Mouse (Mus musculus): Measurements from ENCODE around the gene Prss50. TPM values are rescaled to one million over a fixed set of nuclear protein-coding genes. Genes with fewer than 3 reads are reported as not detected.

Prss50 gene
- total and polyA plus RNA-seq, 2 experiments from 2014 or later = not detected

DNA sequence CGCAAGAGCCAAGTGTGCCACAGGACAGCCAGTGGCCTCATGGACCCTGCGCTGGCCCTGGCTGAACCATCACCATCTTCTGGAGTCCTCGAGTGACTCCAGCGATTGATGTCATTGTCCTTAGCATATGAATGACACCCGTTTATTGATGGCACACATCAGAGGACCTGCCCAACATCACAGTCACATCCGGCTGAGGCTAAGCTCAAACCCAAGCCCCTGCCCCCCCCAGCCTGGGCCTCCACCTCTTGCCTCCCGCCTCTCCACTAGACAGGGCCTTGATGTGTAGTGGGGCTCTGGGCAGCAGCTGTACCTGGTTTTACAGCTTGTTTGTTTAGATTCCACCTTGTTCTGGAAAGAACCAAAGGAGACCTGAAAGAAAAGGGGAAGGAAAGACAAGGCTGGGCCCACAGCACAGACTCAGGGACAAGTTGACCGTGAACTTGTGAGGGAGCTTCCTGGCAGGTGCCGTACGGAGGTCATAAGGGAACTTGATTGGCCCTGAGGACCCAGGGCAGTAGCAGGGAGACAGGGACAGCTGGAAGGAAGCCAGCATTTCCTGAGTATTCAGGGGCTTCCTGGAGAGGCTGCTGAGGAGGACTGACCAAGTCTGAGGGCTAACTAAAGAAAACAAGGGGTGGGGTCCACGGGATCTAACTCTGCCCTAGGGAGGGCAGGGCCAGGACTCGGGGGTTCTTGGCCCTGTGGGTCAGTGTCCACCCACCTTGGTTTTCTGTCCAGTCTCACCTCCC is 33.5 kb downstream of the Prss50 start:
- DNase-seq (ENCODE audit: low spot score) (no peak), ATAC-seq (ENCODE audit: insufficient read depth, low read depth) (no peak)
- 67% methylated on average over 12 of the region's 12 CpGs for WGBS
- Histone ChIP-seq H3K4me2 (ENCODE audit: low read depth, low read length) (no peak overlapping the region), H3K9ac (replicated peaks; ENCODE audit: low read depth, low read length) (no peak overlapping the region), H3K9me3 (replicated peaks; ENCODE audit: control insufficient read depth, low read length) (no peaks in the 10 kb centered on the region), H3K4me3 (ENCODE audit: low read depth, low read length) (no peak overlapping the region), H3K27me3 (ENCODE audit: control insufficient read depth, insufficient read depth, low read length) (peaks cover 4% of the 10 kb centered on the region; the same call in 1 of the 2 replicates), H3K27ac (ENCODE audit: low read depth) (no peak overlapping the region), H3K4me1 (ENCODE audit: control insufficient read depth, insufficient read depth) (peaks cover 7% of the 10 kb centered on the region), H3K36me3 (replicated peaks; ENCODE audit: control insufficient read depth, insufficient read depth, low read length) (0 out of 2 replicates have a peak, but pooled peaks cover 15% of the 10 kb centered on the region)
- TF ChIP-seq CTCF (IDR thresholded peaks at IDR 0.05; ENCODE audit: low read depth) = no peak
- TF ChIP-seq EP300 (IDR thresholded peaks at IDR 0.05; ENCODE audit: low read depth) = no peak

DNA sequence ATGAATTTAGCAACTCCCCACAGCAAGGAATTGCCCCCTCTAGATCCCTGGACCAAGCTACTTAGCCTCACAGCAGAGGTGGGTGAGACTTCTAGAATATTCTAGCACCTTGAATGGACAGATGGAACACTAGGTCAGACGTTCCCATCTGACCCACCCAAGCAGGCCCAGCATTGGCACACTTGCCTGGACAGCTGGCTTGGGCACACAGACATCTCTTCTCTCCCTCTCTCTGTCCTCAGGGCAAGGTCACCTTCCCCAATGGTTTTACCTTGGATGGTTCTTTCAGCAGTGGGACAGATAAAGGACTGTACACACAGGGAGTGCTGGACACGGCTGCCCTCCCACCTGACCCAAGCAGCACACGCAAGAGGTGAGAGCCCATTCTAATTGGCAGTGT is 34.8 kb downstream of the Prss50 start:
- H3K27me3 ChIP-seq (ENCODE audit: control insufficient read depth, insufficient read depth, low read length) = peaks cover 4% of the 10 kb centered on the region; the same call in 1 of the 2 replicates
- H3K4me1 ChIP-seq (ENCODE audit: control insufficient read depth, insufficient read depth) = peaks cover 7% of the 10 kb centered on the region
- DNase-seq (ENCODE audit: low spot score) (no peak), ATAC-seq (ENCODE audit: insufficient read depth, low read depth) (no peak)
- no peak overlapping the region for H3K9ac ChIP-seq (replicated peaks; ENCODE audit: low read depth, low read length)
- H3K27ac ChIP-seq (ENCODE audit: low read depth) = no peak overlapping the region
- no peaks in the 10 kb centered on the region for H3K9me3 ChIP-seq (replicated peaks; ENCODE audit: control insufficient read depth, low read length)
- H3K4me2 ChIP-seq (ENCODE audit: low read depth, low read length) = no peak overlapping the region
- 65% methylated on average over 3 of the region's 3 CpGs for WGBS
- no peak for TF ChIP-seq EP300 (IDR thresholded peaks at IDR 0.05; ENCODE audit: low read depth)
- TF ChIP-seq CTCF (IDR thresholded peaks at IDR 0.05; ENCODE audit: low read depth) = no peak
- 0 out of 2 replicates have a peak, but pooled peaks cover 15% of the 10 kb centered on the region for H3K36me3 ChIP-seq (replicated peaks; ENCODE audit: control insufficient read depth, insufficient read depth, low read length)
- no peak overlapping the region for H3K4me3 ChIP-seq (ENCODE audit: low read depth, low read length)

DNA sequence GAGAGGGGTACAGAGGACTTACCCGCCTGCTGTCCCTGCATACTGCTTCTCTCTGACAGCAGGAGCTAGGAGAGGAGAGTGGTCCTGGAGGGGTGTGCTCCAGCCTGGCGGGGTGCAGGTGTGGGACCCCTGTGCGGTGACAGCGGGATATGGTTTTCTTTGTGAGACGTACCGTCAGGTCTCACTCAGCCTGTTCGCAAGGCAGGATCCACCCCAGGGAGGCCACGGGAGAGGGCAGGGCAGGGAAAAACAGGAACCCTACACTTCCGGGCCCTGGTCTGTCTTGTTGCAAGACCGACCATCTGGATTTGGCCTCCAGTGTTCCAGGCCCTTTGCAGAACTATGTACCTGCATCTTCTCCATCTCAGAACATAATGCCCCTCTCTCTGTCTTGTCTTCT is 35.7 kb downstream of the Prss50 start:
- Histone ChIP-seq H3K27ac (ENCODE audit: low read depth) (no peak overlapping the region), H3K4me1 (ENCODE audit: control insufficient read depth, insufficient read depth) (peaks cover 7% of the 10 kb centered on the region), H3K36me3 (replicated peaks; ENCODE audit: control insufficient read depth, insufficient read depth, low read length) (0 out of 2 replicates have a peak, but pooled peaks cover 15% of the 10 kb centered on the region), H3K9ac (replicated peaks; ENCODE audit: low read depth, low read length) (no peak overlapping the region), H3K4me2 (ENCODE audit: low read depth, low read length) (no peak overlapping the region), H3K4me3 (ENCODE audit: low read depth, low read length) (no peak overlapping the region), H3K9me3 (replicated peaks; ENCODE audit: control insufficient read depth, low read length) (no peaks in the 10 kb centered on the region), H3K27me3 (ENCODE audit: control insufficient read depth, insufficient read depth, low read length) (peaks cover 4% of the 10 kb centered on the region; the same call in 1 of the 2 replicates)
- TF ChIP-seq EP300 (IDR thresholded peaks at IDR 0.05; ENCODE audit: low read depth) = no peak
- no peak for TF ChIP-seq CTCF (IDR thresholded peaks at IDR 0.05; ENCODE audit: low read depth)
- DNase-seq (ENCODE audit: low spot score) = no peak
- 80% methylated on average over 10 of the region's 10 CpGs for WGBS
- ATAC-seq (ENCODE audit: insufficient read depth, low read depth) = no peak

DNA sequence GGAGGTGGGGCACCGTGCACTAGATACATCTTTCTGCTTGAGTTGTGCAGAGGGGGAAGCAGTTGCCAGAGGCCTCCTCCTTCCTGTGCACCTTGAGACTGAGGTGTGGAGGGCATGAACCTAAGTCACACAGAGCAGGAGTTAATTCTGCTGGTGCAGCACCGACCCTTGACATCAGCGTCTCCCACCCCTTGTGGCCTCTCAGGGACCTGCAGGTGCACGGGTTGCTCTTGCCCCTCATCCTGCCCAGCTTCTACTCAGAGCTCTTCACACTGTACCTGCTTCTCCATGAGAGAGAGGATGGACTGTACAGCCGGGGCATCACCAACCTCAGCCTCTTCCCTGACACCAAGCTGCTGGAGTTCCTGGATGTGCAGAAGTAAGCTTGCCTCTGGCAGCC is 37.7 kb downstream of the Prss50 start:
- peaks cover 4% of the 10 kb centered on the region; the same call in 1 of the 2 replicates for H3K27me3 ChIP-seq (ENCODE audit: control insufficient read depth, insufficient read depth, low read length)

DNA sequence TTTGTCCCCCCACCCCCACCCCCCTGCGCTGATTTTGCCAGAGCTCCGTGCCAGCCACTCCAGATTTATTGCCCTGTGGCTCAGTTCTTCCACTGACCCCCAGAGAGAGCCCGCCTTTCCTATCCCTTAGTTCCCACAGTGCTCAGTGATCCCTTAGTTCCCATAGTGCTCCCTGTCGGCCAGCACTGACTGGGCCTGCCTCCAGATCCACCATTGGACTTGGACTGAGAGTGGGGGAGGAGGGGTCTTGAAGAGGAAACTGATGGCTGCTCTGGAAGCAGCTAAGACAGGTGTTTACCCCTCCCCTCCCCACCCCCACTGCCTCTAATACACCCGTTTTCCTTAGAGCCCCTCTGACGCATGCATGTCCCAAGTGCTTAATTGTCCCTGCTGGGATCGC is 38.2 kb downstream of the Prss50 start:
- Histone ChIP-seq H3K36me3 (replicated peaks; ENCODE audit: control insufficient read depth, insufficient read depth, low read length) (0 out of 2 replicates have a peak, but pooled peaks cover 15% of the 10 kb centered on the region), H3K27me3 (ENCODE audit: control insufficient read depth, insufficient read depth, low read length) (peaks cover 4% of the 10 kb centered on the region; the same call in 1 of the 2 replicates), H3K4me1 (ENCODE audit: control insufficient read depth, insufficient read depth) (no peaks in the 10 kb centered on the region), H3K4me2 (ENCODE audit: low read depth, low read length) (no peak overlapping the region), H3K4me3 (ENCODE audit: low read depth, low read length) (no peak overlapping the region), H3K9me3 (replicated peaks; ENCODE audit: control insufficient read depth, low read length) (no peaks in the 10 kb centered on the region), H3K9ac (replicated peaks; ENCODE audit: low read depth, low read length) (no peak overlapping the region), H3K27ac (ENCODE audit: low read depth) (no peak overlapping the region)
- no peak for ATAC-seq (ENCODE audit: insufficient read depth, low read depth)
- TF ChIP-seq EP300 (IDR thresholded peaks at IDR 0.05; ENCODE audit: low read depth) = no peak
- TF ChIP-seq CTCF (IDR thresholded peaks at IDR 0.05; ENCODE audit: low read depth) = no peak
- 34% methylated on average over 7 of the region's 7 CpGs for WGBS
- no peak for DNase-seq (ENCODE audit: low spot score)

More for the DNA sequence above, 37.7 kb downstream of the Prss50 start:
- Histone ChIP-seq H3K4me2 (ENCODE audit: low read depth, low read length) (no peak overlapping the region), H3K4me1 (ENCODE audit: control insufficient read depth, insufficient read depth) (no peaks in the 10 kb centered on the region), H3K9ac (replicated peaks; ENCODE audit: low read depth, low read length) (no peak overlapping the region), H3K36me3 (replicated peaks; ENCODE audit: control insufficient read depth, insufficient read depth, low read length) (0 out of 2 replicates have a peak, but pooled peaks cover 15% of the 10 kb centered on the region), H3K4me3 (ENCODE audit: low read depth, low read length) (no peak overlapping the region), H3K27ac (ENCODE audit: low read depth) (no peak overlapping the region), H3K9me3 (replicated peaks; ENCODE audit: control insufficient read depth, low read length) (no peaks in the 10 kb centered on the region)
- 50% methylated on average over 5 of the region's 5 CpGs for WGBS
- DNase-seq (ENCODE audit: low spot score) (no peak), ATAC-seq (ENCODE audit: insufficient read depth, low read depth) (no peak)
- TF ChIP-seq EP300 (IDR thresholded peaks at IDR 0.05; ENCODE audit: low read depth) (no peak), CTCF (IDR thresholded peaks at IDR 0.05; ENCODE audit: low read depth) (no peak)
